Mouse (Mus musculus) frontal cortex, adult (tissue): ENCODE measurements around the gene Tmem131.
"Not testable (repeated sequence)": the region's sequence is repeated elsewhere in the genome, so short reads cannot be mapped to it uniquely, and the experiment has no call there.

Source experiments
- ATAC-seq: cut with Nextera tagmentation; 2 replicates; pipeline ENCODE4 v1.9.2; 2017; ENCODE audit warnings: mild to moderate bottlenecking, moderate library complexity, mixed read lengths; ENCODE audit not compliant: low TSS enrichment

Gene Tmem131

GRCm38 (mm10) chr1:36836274-36836954 lies 107.1 kb downstream of the Tmem131 start:
- ATAC-seq = no peak

- ATAC-seq = no peak
Measured at GRCm38 (mm10) chr1:36835593-36835992, 107.9 kb downstream of the Tmem131 start.

GRCm38 (mm10) chr1:36834090-36834489 lies 109.4 kb downstream of the Tmem131 start:
- no peak for ATAC-seq

- peak; percentile 44 for ATAC-seq
Measured at GRCm38 (mm10) chr1:36830913-36831866, 112.3 kb downstream of the Tmem131 start.

DNA sequence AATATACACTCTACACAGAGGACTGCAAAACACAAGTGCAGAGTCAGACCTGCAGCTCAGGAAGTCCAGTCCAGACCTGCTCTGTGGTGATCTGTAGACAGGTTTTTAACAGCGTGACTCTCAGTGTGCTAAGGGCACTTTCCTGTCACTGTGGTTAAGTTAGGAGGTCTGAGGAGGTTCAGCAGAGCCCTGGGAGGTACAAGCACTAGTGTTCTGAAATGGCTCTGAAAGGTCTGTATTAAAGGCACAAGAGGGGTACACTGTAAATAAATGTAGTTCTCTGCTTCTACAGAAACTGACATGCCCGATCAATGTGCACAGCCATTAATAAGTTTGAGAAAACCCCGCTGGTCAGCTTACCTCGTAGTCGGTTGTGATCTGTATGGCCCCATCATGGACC lies 119.1 kb downstream of the Tmem131 start:
- ATAC-seq = no peak

DNA sequence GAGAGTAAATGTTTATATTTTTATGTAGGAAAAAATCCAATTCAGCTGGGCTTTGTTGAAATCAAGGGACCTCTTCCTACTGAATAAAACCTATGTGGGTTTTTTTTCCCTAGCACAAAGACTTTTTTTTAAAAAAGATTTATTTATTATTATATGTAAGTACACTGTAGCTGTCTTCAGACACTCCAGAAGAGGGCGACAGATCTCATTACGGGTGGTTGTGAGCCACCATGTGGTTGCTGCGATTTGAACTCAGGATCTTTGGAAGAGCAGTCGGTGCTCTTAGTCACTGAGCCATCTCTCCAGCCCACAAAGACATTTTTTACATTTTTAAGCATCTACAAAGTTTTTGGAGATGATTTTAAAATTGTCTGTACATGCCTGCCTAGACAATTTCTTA lies 121.5 kb downstream of the Tmem131 start:
- not testable (repeated sequence) for ATAC-seq

- no peak for ATAC-seq
Measured at GRCm38 (mm10) chr1:36815166-36815565, 128.3 kb downstream of the Tmem131 start.

DNA sequence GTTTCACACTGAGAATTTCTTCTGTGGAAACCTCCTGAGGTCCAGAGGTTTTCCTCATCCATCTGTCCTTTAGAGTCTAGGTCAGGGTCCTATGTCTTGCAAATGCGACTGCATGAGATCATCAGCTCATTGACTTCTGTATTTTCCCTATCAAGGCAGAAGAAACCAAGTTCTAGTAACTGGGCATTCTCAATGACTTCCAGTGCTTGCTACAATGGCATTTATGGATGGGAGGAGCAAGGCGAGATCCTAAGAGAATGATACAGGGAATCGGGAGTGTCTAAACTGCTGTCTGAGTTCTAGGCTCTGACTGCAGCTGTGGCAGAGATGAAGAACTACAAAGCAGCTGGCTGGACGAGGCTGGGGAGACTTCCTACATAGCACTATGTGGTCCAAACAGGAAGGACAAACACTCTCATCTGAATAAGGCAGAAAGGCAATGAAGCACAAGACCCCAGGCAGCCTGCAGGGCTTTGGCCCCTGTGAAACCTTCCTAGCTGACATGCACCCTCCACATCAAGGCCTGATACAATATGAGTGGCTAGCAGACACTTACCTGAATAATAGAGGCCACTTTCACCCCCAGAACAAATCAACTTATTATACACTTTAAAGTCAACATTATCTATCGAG lies 129.1 kb downstream of the Tmem131 start:
- ATAC-seq = no peak

DNA sequence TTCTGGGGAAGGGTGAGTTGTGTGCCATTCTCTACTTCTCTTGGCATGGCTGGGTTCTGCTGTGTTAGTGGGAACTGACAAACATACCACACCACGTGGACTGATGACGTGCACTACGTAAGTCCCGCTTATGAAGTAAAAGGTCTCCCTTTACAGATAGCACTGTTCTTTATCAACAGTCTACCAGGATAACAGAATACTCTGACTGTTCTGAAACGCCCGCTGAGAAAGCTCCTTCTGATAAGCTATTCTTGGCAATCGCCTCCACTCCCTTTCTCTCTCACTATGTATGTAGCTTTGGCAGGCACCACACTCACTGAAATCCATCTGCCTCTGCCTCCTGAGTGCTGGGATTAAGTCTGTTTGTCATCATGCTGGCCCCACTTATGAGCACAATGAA lies 130.1 kb downstream of the Tmem131 start:
- ATAC-seq = peak; percentile 93

DNA sequence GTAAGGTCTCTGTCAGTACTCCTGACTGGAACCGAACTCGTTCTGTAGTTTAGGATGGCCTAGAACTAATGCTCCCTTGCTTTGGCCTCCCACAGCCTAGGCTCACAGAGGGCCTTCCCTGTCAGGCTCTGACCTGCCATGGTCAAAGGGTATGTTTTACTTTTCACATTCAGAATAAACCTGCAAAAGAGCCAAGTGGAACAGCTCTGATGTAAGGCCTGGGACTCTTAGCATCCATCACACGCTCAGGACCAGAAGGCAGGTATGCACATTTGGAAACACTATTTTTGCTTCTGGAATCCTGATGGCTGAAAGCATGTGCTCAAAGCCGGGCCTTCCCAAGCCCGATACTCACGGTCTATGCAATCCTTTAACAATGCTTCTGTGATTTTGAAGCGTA lies 131.7 kb downstream of the Tmem131 start:
- no peak for ATAC-seq

- peak; percentile 64; the same call in 1 of the 2 replicates for ATAC-seq
Measured at GRCm38 (mm10) chr1:36807782-36808565, 135.5 kb downstream of the Tmem131 start.

DNA sequence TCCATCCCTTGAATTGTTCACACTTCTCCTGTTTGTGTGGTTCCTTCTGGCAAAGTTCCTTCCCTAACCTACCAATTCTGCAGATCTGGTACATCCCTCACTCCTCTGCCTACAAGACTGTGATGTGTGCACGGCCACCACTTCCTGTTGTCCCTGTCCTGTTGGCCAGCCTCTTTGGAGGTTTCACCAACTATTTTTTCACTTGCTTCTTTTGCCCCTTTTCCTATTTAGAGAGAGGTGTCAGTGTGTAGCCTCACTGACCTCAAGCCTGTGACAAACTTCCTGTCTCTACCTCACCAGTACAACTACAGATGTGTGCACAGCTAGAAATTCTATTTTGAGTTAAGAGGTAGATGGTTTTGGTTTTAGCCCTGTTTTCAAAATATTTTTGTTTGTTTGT lies 136.4 kb downstream of the Tmem131 start:
- ATAC-seq = no peak

DNA sequence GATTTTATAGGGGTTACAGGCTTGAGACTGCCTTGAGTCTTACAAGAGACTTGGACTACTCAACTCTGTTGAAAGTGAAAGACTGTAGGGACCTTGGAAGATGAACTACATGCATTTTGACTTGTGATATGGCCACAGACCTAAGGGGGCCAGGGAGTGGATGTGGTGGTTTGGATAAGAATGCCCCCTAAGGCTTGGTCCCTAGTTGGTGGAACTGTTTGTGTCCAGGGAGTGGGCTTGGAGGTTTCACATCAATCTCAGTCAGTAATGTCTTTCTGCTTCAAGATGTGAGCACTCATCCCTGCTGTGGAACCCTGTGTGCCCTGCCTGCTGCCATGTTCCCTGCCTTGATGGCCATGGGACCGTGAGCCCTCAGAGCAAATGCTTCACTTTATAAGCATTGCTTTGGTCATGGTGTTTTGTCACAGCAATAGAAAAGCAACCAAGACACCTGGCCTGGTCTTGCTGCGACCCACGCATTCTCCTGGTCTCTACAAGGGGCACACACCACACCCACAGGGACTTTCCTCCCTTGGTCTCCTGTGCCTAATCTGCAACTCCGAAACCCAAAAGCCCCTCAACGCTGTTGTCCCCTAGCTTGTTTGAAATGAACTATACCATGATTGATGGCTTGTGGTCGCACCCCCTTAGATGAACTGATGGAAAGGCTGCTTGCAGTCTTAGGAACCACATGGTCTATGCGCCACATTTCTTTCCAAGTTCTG lies 137.1 kb downstream of the Tmem131 start:
- ATAC-seq = no peak

DNA sequence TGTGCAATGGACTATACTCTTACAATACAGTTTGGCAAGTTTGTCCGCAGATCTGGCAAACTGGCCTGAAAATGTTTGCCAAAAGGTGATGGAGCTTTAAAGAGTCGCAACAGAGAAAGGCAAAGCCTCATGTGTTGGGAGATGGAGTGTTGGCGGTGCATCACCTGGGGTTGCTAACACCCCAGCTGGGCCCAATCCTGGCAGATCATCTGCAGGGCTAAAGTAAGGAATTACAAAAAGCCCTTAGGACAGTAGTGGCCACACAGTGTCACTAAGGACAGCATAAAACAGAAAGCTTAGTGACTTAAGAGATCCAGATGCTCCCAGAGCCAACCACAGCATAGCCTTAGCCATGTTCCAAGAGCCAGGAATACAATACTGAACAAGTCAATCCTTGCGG lies 138.6 kb downstream of the Tmem131 start:
- ATAC-seq = no peak

DNA sequence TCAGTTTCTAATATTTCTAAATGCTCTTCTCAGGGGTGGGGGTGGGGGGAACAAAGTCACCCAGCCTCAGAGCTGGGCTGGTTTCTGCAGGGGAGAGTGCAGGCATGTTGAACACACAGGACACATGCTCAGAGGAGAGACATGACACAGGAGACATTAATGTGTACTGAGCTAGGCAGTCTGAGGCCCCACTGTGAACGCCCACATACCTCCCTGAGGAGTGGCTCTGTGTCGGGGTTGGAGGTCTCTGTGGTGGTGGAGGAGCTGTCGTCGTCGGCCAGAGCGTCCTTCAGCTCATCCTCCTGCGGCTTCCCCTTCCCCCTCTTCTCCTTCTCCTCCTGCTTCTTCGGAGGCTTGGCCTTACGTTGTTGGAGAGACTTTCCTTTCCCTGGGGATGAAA lies 139.2 kb downstream of the Tmem131 start:
- ATAC-seq = no peak

DNA sequence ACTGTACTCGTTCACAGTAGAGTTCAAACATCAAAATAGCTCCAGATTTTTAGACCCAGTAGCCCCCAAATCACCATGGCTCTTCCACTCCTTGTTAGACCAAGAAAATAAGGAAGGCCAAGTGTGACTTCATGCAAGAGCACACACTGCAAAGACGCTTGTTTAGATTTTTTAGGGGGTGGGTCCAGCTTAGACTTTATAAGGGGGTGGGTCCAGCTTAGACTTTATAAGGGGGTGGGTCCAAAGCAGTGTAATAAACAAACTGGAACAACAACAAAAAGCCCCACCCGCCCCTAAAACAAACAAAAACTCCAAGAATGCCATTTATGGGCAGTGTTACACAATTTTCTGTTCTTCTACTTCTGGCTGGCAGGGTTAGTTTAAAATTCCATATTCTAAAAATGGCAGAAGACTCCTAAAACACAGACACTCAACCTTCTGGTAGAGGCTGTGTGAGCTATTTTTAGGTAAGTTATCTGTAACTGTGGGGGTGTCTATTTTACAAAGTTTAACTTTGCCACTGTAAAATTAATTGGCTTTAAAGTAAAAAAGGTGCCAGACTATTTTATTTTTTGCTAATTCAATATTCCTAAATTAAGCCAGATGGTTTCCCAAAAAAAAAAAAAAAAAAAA lies 143.0 kb downstream of the Tmem131 start:
- ATAC-seq = no peak

DNA sequence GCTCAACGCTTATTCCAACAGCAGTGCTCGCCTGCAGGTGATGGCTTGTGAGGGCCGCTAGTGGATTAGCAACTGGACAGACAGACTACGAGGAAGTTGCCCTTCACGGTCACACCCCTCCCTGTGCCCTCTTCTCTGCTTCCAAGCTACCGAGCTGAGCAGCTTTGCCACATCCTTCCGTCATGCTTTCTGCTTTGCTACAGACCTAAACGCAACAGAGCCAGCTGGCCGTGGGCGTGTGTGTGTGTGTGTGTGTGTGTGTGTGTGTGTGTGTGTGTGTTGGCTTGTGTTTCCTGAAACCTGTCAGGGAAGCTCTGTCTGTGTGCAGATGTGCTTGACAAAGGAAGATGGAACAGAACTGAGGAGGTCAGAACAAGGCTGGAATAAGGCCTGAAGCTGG lies 146.0 kb downstream of the Tmem131 start:
- ATAC-seq = peak; percentile 71

DNA sequence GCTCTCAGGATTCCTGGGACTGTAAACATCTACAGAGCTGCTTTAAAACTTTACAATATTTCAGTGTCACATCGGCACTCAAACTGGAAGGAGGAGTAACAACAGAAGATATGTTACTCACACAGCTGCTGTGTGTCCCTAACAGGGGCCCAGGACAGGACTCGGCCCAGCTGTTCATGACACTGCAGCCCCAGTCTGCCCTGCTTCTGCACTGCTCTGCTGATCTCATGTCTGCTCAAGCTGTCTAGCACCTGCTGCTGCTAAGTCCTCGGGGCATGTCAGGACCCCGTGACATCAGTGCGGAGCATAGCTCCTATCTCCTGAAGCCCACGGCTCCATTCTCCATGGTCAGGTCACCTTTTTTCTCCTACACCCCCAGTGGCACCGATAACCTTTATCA lies 146.8 kb downstream of the Tmem131 start:
- no peak for ATAC-seq

DNA sequence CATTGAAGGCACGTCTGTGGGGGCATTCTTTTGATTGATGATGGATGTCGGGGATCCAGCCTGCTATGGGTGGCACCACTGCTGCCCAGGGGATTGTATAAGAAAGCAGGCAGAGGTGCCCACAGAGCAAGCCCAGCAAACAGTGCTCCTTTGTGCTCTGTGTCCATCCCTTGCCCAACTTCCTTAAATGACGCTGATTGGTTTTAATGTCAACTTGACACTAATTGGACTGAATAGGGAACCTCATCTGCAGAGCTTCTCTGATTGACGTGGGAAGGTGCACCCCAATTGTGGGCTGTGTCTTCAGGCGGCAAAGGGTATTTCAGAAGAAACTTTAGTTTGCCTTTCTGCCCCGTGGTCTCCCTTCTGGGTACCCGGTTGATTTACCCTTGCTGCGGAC lies 154.1 kb downstream of the Tmem131 start:
- no peak for ATAC-seq

DNA sequence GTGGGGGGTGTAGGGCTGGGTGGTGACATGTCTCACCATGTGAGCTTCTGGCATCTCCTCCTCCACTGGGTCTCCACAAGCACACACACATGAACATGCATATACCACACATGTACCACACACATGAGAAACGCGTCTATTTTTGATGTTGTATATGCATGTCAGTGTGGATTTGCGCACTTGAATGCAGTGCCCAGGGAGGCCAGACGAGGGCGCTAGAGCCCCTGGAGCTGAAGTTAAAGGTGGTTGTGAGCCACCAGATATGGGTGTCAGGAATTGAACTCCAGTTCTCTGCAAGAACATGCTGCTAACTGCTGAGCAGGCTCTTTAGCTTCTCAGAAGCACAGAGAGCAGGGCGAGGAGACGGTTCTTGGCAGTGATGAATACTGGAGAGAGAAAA lies 157.1 kb downstream of the Tmem131 start:
- ATAC-seq = no peak

DNA sequence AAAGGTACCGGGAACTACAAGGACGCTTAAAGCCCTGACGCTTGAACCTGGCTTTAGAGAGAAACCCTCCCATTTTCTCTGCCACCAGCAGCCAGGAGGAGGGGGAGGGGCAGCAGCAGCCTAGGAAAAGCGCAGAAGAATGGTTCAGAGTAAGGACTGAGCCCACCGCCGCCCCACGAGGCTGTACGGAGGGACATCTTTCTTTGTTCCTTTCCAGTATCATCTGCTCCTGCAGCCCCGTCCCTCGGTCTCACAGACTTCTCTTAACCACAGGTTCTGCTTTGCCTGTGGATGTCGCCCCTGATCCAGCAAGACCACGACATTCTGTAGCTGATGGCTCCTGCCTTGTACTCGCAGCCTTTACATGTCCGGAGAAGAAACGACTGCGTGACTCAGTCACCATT lies 158.2 kb downstream of the Tmem131 start:
- peak; percentile 87 for ATAC-seq
